Comparison of ENCODE assay signal across 19 mouse cellular contexts in genomic region chr9:14147731-14148130, GRCm38 (mm10).
DNase-seq lines count a peak whose midpoint lies in the region; ATAC-seq lines count a peak whose summit lies in the region.
"Had no signal": no experiment of that assay in that cellular context is flagged by ENCODE, and none has a peak within 500 bp of the region (broad histone marks: within the 10 kb centered on the region; RNA-seq: fewer than 3 reads in every experiment).

No protein-coding gene starts in this region.

- peak; percentile 24 for DNase-seq in adrenal gland, postnatal 14 days
- no peak for DNase-seq in adrenal gland, adult (ENCODE audit: inconsistent age in 2 of 2, low spot score in 1 of 2)
- peak; percentile 13 for DNase-seq in kidney, adult 18-20 months
- DNase-seq in kidney, adult 9 months = peak; percentile 23
- peak; percentile 8 for DNase-seq in splenic B cell, adult 2 months (ENCODE audit: low read depth, low spot score)
- DNase-seq in thymus, adult 18-20 months = no peak
- DNase-seq in frontal cortex, postnatal 14 days (ENCODE audit: low spot score in 2 of 2) = no peak
- DNase-seq: adrenal gland, adult 2 months; cerebellum, adult 11 months; cerebellum, postnatal 25 days; lung, embryonic 14.5 days; right cerebral cortex, postnatal 25 days; thymus, postnatal 25 days had no signal

- H3K9ac ChIP-seq in kidney, embryonic 15.5 days = no peak overlapping the region
- H3K9ac ChIP-seq: forebrain, embryonic 13.5 days; lung, embryonic 14.5 days; midbrain, embryonic 12.5 days; neural tube, embryonic 13.5 days had no signal

- 46% methylated on average over 4 of the region's 4 CpGs for WGBS in kidney, embryonic 15.5 days

- H3K9me3 ChIP-seq in kidney, embryonic 15.5 days (replicated peaks) = no peaks in the 10 kb centered on the region
- H3K9me3 ChIP-seq: forebrain, embryonic 13.5 days; midbrain, embryonic 12.5 days; neural tube, embryonic 13.5 days had no signal

- no peak overlapping the region for H3K4me2 ChIP-seq in kidney, embryonic 15.5 days
- H3K4me2 ChIP-seq: forebrain, embryonic 13.5 days; lung, embryonic 14.5 days; midbrain, embryonic 12.5 days; neural tube, embryonic 13.5 days had no signal

- H3K27me3 ChIP-seq in kidney, embryonic 15.5 days = no peaks in the 10 kb centered on the region
- H3K27me3 ChIP-seq in splenic B cell, adult 2 months (ENCODE audit: control insufficient read depth, insufficient read depth, low read length, poor library complexity, severe bottlenecking) = no peaks in the 10 kb centered on the region
- H3K27me3 ChIP-seq: forebrain, embryonic 13.5 days; midbrain, embryonic 12.5 days; neural tube, embryonic 13.5 days had no signal

- H3K4me1 ChIP-seq in kidney, embryonic 15.5 days = 0 out of 2 replicates have a peak, but pooled peaks cover 4% of the 10 kb centered on the region
- H3K4me1 ChIP-seq: forebrain, embryonic 13.5 days; midbrain, embryonic 12.5 days; neural tube, embryonic 13.5 days had no signal

- no peak for ATAC-seq in kidney, embryonic 15.5 days (replicated peaks; ENCODE audit: low FRiP score)
- ATAC-seq: forebrain, embryonic 13.5 days; hindbrain, embryonic 16.5 days had no signal

- no peak overlapping the region for H3K27ac ChIP-seq in kidney, embryonic 15.5 days
- H3K27ac ChIP-seq: forebrain, embryonic 13.5 days; macrophage; midbrain, embryonic 12.5 days; neural tube, embryonic 13.5 days had no signal

- H3K4me3 ChIP-seq in kidney, embryonic 15.5 days (replicated peaks) = no peak overlapping the region
- H3K4me3 ChIP-seq: forebrain, embryonic 13.5 days; midbrain, embryonic 12.5 days; neural tube, embryonic 13.5 days had no signal

- H3K36me3 ChIP-seq in kidney, embryonic 15.5 days = no peaks in the 10 kb centered on the region
- H3K36me3 ChIP-seq in splenic B cell, adult 2 months (ENCODE audit: control insufficient read depth, insufficient read depth, low read length, poor library complexity, severe bottlenecking) = no peaks in the 10 kb centered on the region
- H3K36me3 ChIP-seq: midbrain, embryonic 12.5 days; neural tube, embryonic 13.5 days had no signal

Comparison
In these comparisons a context has a peak if more than half of its experiments do, and no peak if none do; other contexts are left out.
1. DNase-seq: peak in adrenal gland, postnatal 14 days (single experiment), kidney, adult 18-20 months (single experiment), kidney, adult 9 months (single experiment) and splenic B cell, adult 2 months (single experiment); none in adrenal gland, adult (0 of 2), thymus, adult 18-20 months (0 of 2) and frontal cortex, postnatal 14 days (0 of 2).